Mouse (Mus musculus) kidney, embryonic 15.5 days (tissue): ENCODE results near the gene Sergef. TPM values are rescaled to one million over a fixed set of nuclear protein-coding genes. Genes with fewer than 3 reads are reported as not detected.

Experiments used
- ATAC-seq: fragments of 200-750 bp; cut with Nextera tagmentation; replicated peaks from 2 replicates; pipeline ENCODE4 v1.8.0; 2017; ENCODE audit warnings: moderate TSS enrichment; ENCODE audit not compliant: low FRiP score
- H3K27ac ChIP-seq: fragments of 300-500 bp; sonication (generic); 2 replicates; pipeline ENCODE4 v1.5.1; 2015; ENCODE audit warnings: mild to moderate bottlenecking, inconsistent platforms
- H3K27me3 ChIP-seq: fragments of 300-500 bp; sonication (generic); 2 replicates; pipeline ENCODE4 v1.6.1; 2015; ENCODE audit warnings: inconsistent platforms
- H3K36me3 ChIP-seq: fragments of 300-500 bp; sonication (generic); 2 replicates; pipeline ENCODE4 v1.6.1; 2015; ENCODE audit warnings: inconsistent platforms
- H3K4me1 ChIP-seq: fragments of 300-500 bp; sonication (generic); 2 replicates; pipeline ENCODE4 v1.6.1; 2015; ENCODE audit warnings: inconsistent platforms
- H3K4me2 ChIP-seq: fragments of 300-500 bp; sonication (generic); 2 replicates; pipeline ENCODE4 v1.6.1; 2015; ENCODE audit warnings: moderate library complexity, mild to moderate bottlenecking, inconsistent platforms
- H3K4me3 ChIP-seq: fragments of 300-500 bp; sonication (generic); replicated peaks from 2 replicates; pipeline ENCODE4 v1.5.1; 2015; ENCODE audit warnings: mild to moderate bottlenecking, inconsistent platforms
- H3K9ac ChIP-seq: fragments of 300-500 bp; sonication (generic); 2 replicates; pipeline ENCODE4 v1.6.1; 2015; ENCODE audit warnings: mild to moderate bottlenecking, inconsistent platforms
- H3K9me3 ChIP-seq: fragments of 300-500 bp; sonication (generic); replicated peaks from 2 replicates; pipeline ENCODE4 v1.6.1; 2016; ENCODE audit warnings: inconsistent platforms
- WGBS: fragments of 180-500 bp; shearing (Covaris S2); methylation state at CpG from one replicate; pipeline ENCODE4 v1.1.7; 2015; ENCODE audit warnings: mixed read lengths; 5-methylcytosine and 5-hydroxymethylcytosine counted together
- polyA plus RNA-seq: library from polyadenylated mRNA; unstranded; fragments of >200 nt; fragmentation: Nextera tagmentation; extraction: Ambion mirVana; gene quantifications from 2 replicates; pipeline ENCODE4 v1.2.1, GENCODE M21; 2015

Gene Sergef
- polyA plus RNA-seq, 1 experiment from 2014 or later, result 13.9 TPM

- WGBS, result 57% methylated on average over 8 of the region's 8 CpGs
- Histone ChIP-seq H3K4me1 (no peaks in the 10 kb centered on the region), H3K4me2 (no peak overlapping the region), H3K9me3 (no peaks in the 10 kb centered on the region), H3K36me3 (no peaks in the 10 kb centered on the region), H3K27me3 (no peaks in the 10 kb centered on the region), H3K27ac (no peak overlapping the region), H3K9ac (no peak overlapping the region), H3K4me3 (no peak overlapping the region)
- ATAC-seq, result no peak; the same call in 1 of the 2 replicates
Observed at GRCm38 (mm10) chr7:46529930-46530329, 109.7 kb downstream of the Sergef start.

DNA sequence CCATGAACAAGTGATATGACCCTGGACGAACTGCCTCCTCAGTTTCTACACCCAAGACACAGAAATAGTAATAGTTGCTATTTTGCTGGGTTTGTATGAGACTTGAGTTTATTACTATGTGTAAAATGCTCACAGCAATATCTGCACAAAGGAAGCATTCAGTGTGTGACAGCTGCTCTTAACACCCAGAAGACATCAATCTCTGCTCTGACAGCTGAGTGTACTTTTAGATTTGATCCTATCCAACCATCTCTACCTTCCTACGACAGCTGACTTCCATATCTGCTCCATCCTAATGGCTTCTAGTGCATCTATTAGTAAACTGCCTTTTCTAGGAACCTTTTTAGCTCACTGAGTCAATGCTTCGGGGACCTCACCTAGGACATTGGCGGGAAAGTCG, 110.3 kb downstream of the Sergef start:
- Histone ChIP-seq H3K9me3 (no peaks in the 10 kb centered on the region), H3K36me3 (no peaks in the 10 kb centered on the region), H3K27ac (no peak overlapping the region), H3K4me2 (no peak overlapping the region), H3K9ac (no peak overlapping the region), H3K27me3 (no peaks in the 10 kb centered on the region), H3K4me3 (no peak overlapping the region), H3K4me1 (no peaks in the 10 kb centered on the region)
- ATAC-seq, result no peak
- 79% methylated on average over 5 of the region's 5 CpGs for WGBS

GRCm38 (mm10) chr7:46526665-46527154, 112.9 kb downstream of the Sergef start:
- Histone ChIP-seq H3K27me3 (no peaks in the 10 kb centered on the region), H3K36me3 (no peaks in the 10 kb centered on the region), H3K9me3 (no peaks in the 10 kb centered on the region), H3K4me1 (no peaks in the 10 kb centered on the region), H3K9ac (no peak overlapping the region), H3K27ac (no peak overlapping the region), H3K4me3 (no peak overlapping the region), H3K4me2 (no peak overlapping the region)
- WGBS, result 72% methylated on average over 6 of the region's 6 CpGs
- ATAC-seq, result no peak

DNA sequence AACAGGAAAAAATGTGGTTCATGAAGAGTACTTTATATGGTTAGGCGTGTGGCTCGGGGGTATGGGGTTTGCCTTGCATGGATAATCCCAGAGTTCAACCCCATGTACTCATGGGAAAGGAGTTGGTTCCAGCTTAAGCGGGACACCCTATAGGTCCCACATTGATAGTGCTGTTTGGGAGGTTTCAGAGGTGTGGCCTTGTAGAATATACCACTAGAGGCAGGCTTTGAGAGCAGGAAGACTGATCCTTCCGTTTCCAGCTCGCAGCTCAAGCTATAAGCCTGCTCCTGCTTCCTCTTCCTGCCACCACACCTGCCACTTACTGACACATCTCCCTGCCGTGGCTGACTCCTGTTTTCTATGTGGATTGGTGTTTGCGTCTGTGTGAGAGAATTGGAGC, 116.4 kb downstream of the Sergef start:
- Histone ChIP-seq H3K27me3 (no peaks in the 10 kb centered on the region), H3K36me3 (no peaks in the 10 kb centered on the region), H3K9me3 (no peaks in the 10 kb centered on the region), H3K4me2 (no peak overlapping the region), H3K4me3 (no peak overlapping the region), H3K27ac (no peak overlapping the region), H3K9ac (no peak overlapping the region), H3K4me1 (no peaks in the 10 kb centered on the region)
- no peak for ATAC-seq
- WGBS, result 80% methylated on average over 7 of the region's 7 CpGs

DNA sequence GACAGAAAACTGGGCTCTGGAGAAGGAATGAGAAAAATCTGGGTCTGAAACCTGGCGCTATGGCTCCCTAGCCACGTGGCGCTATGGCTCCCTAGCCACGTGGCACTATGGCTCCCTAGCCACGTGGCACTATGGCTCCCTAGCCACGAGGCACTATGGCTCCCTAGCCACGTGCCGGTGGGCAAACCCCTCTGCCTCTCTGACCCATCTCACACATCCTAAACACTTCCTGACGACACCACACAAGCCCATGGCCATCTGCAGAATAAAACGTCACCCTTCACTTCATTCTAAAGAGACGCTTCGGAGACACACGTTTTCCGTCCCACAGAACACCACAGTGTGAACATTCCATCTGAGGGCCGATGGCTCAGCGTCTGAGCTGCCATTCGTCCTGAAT, 117.8 kb downstream of the Sergef start:
- 94% methylated on average over 17 of the region's 17 CpGs for WGBS
- no peak overlapping the region for H3K9ac ChIP-seq
- H3K27ac ChIP-seq, result no peak overlapping the region
- no peaks in the 10 kb centered on the region for H3K27me3 ChIP-seq
- H3K9me3 ChIP-seq, result no peaks in the 10 kb centered on the region
- no peak overlapping the region for H3K4me2 ChIP-seq
- no peak for ATAC-seq
- no peaks in the 10 kb centered on the region for H3K36me3 ChIP-seq
- no peak overlapping the region for H3K4me3 ChIP-seq
- H3K4me1 ChIP-seq, result no peaks in the 10 kb centered on the region

GRCm38 (mm10) chr7:46519148-46519547, 120.5 kb downstream of the Sergef start:
- Histone ChIP-seq H3K27me3 (no peaks in the 10 kb centered on the region), H3K4me3 (no peak overlapping the region)
- 76% methylated on average over 11 of the region's 11 CpGs for WGBS

DNA sequence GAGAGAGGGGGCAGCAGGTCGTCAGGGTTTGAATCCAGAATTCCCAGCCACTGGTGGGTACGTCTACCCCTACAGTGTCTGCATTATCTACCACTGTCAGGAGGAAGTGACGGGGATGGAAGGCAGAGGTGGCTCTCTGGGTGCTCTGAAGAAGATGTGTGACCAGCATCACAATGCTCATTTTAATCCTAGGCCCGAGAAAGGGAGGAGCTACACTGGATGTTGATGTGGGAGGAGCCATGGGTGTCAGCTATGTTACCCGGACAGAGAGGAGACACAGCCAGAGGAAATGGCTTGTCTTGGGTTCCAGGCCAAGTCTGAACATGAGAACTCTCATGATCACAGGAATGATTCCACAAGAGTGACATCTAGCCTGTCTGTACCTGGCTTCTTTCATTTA, 122.4 kb downstream of the Sergef start:
- no peaks in the 10 kb centered on the region for H3K4me1 ChIP-seq
- no peak for ATAC-seq
- 75% methylated on average over 5 of the region's 5 CpGs for WGBS

More at GRCm38 (mm10) chr7:46519148-46519547, 120.5 kb downstream of the Sergef start:
- no peak for ATAC-seq
- no peak overlapping the region for H3K9ac ChIP-seq
- H3K27ac ChIP-seq, result no peak overlapping the region
- no peaks in the 10 kb centered on the region for H3K36me3 ChIP-seq
- H3K4me1 ChIP-seq, result no peaks in the 10 kb centered on the region
- H3K9me3 ChIP-seq, result no peaks in the 10 kb centered on the region
- H3K4me2 ChIP-seq, result no peak overlapping the region

DNA sequence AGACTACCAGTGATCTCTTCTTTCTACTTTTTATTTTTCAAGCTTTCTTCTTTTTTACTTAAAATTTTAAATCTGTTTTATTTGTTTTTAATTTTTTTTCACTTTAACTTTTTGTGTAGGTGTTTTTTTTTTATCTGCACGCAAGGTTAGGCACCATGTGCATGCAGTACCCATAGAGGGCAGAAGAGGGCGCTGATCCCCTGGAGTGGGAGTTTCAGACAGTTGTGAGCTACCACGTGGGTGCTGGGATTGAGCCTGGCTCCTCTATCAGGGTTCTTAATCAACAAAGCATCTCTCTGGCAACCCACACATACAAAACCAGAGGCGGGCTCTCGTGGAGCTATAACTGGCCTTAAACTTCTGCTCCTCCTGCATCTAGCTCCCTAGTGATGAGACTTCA, 123.6 kb downstream of the Sergef start:
- Histone ChIP-seq H3K4me1 (no peaks in the 10 kb centered on the region), H3K4me2 (no peak overlapping the region), H3K27ac (no peak overlapping the region), H3K4me3 (no peak overlapping the region), H3K9ac (no peak overlapping the region), H3K36me3 (no peaks in the 10 kb centered on the region), H3K27me3 (no peaks in the 10 kb centered on the region), H3K9me3 (no peaks in the 10 kb centered on the region)
- ATAC-seq, result no peak
- 75% methylated on average over 5 of the region's 5 CpGs for WGBS

More for the DNA sequence above, 122.4 kb downstream of the Sergef start:
- Histone ChIP-seq H3K9me3 (no peaks in the 10 kb centered on the region), H3K36me3 (no peaks in the 10 kb centered on the region), H3K4me3 (no peak overlapping the region), H3K27ac (no peak overlapping the region), H3K27me3 (no peaks in the 10 kb centered on the region), H3K4me2 (no peak overlapping the region), H3K9ac (no peak overlapping the region)

DNA sequence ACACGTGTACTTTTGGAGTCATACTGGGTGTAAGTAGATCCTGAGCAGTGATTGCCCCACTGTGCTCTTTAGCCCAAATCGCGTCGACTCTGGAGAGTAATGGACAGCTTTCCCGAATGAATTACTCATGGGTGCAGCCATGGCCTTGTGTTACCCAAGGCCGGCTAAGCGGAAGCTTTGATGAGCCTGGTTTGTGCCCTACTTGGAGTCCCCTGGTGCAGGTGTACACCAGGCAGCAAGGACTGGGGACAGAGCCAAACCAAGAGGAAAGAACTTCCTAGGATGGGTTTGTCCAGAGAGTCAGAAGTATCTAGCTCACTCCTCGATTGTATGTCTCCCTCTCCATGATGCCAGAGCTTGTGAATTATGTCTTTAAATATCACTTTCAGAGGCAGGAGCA, 124.6 kb downstream of the Sergef start:
- H3K4me1 ChIP-seq, result no peaks in the 10 kb centered on the region
- no peak overlapping the region for H3K27ac ChIP-seq
- ATAC-seq, result no peak
- no peaks in the 10 kb centered on the region for H3K9me3 ChIP-seq
- H3K9ac ChIP-seq, result no peak overlapping the region
- no peak overlapping the region for H3K4me3 ChIP-seq
- no peaks in the 10 kb centered on the region for H3K27me3 ChIP-seq
- no peak overlapping the region for H3K4me2 ChIP-seq
- 91% methylated on average over 8 of the region's 8 CpGs for WGBS
- no peaks in the 10 kb centered on the region for H3K36me3 ChIP-seq

DNA sequence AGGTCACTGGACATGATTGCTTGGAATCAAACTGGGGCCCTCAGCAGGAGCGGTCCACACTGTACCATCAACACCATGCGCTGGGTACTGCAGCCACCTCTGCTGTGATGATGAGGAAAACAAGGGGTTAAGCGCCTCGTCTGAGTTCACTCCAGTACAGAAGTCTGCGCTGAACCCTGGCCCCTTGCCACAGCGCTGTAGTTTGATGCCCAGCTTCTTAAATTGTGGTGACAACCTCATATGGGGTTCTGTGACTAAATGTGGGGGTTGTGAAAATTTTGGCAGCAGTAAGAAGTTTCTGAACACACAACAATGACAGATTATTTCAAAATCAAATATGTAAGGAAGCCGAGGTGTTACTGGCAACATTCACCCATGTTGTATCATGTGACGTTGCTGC, 126.0 kb downstream of the Sergef start:
- WGBS, result 87% methylated on average over 8 of the region's 8 CpGs
- H3K4me2 ChIP-seq, result no peak overlapping the region
- H3K27ac ChIP-seq, result no peak overlapping the region
- ATAC-seq, result no peak
- H3K36me3 ChIP-seq, result no peaks in the 10 kb centered on the region
- H3K4me3 ChIP-seq, result no peak overlapping the region
- no peaks in the 10 kb centered on the region for H3K27me3 ChIP-seq
- no peaks in the 10 kb centered on the region for H3K9me3 ChIP-seq
- no peaks in the 10 kb centered on the region for H3K4me1 ChIP-seq
- no peak overlapping the region for H3K9ac ChIP-seq

DNA sequence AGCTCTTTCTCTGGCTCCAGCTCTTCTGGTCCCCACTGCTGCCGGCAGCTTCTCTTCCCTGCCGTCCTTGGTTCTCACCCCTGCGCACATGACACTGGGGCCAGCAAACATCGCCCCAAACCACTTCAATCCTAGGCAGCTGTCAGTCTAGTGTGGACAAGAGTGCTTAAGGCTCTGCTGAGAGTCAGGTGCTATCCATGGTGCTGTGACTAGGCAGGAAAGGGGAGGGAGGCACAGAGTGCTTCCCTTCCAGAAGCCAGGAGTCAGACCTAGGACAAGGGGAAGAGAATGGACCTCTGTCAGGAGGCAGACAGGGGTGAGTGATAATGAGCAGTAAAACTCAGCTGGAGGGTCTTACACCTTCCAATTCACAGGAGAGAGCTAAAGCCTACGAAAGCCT, 126.8 kb downstream of the Sergef start:
- H3K4me1 ChIP-seq, result no peaks in the 10 kb centered on the region
- no peak overlapping the region for H3K4me2 ChIP-seq
- H3K36me3 ChIP-seq, result no peaks in the 10 kb centered on the region
- WGBS, result 61% methylated on average over 5 of the region's 5 CpGs
- no peaks in the 10 kb centered on the region for H3K9me3 ChIP-seq
- H3K27me3 ChIP-seq, result no peaks in the 10 kb centered on the region
- no peak overlapping the region for H3K27ac ChIP-seq
- no peak for ATAC-seq
- H3K9ac ChIP-seq, result no peak overlapping the region
- no peak overlapping the region for H3K4me3 ChIP-seq

GRCm38 (mm10) chr7:46510806-46511205, 128.8 kb downstream of the Sergef start:
- no peak overlapping the region for H3K4me3 ChIP-seq
- H3K9me3 ChIP-seq, result no peaks in the 10 kb centered on the region
- no peak for ATAC-seq
- no peaks in the 10 kb centered on the region for H3K27me3 ChIP-seq
- H3K9ac ChIP-seq, result no peak overlapping the region
- H3K4me1 ChIP-seq, result no peaks in the 10 kb centered on the region
- WGBS, result 65% methylated on average over 2 of the region's 2 CpGs
- H3K4me2 ChIP-seq, result no peak overlapping the region
- H3K36me3 ChIP-seq, result no peaks in the 10 kb centered on the region
- H3K27ac ChIP-seq, result no peak overlapping the region
